ENCODE assay signal across 20 mouse cellular contexts in genomic region chr11:49996398-49996797, GRCm38 (mm10). TPM values are rescaled to one million over a fixed set of nuclear protein-coding genes. Genes with fewer than 3 reads are reported as not detected.
"Had no signal": no experiment of that assay in that cellular context is flagged by ENCODE, and none has a peak within 500 bp of the region (broad histone marks: within the 10 kb centered on the region; RNA-seq: fewer than 3 reads in every experiment).

No protein-coding gene starts in this region.

- ATAC-seq: intestine, embryonic 16.5 days; midbrain, embryonic 13.5 days; midbrain, embryonic 16.5 days had no signal

- H3K36me3 ChIP-seq: kidney, embryonic 15.5 days; limb, embryonic 12.5 days; liver, embryonic 13.5 days; midbrain, embryonic 10.5 days; midbrain, embryonic 13.5 days; neural tube, embryonic 13.5 days had no signal

- H3K27me3 ChIP-seq: kidney, embryonic 15.5 days; limb, embryonic 12.5 days; liver, embryonic 13.5 days; megakaryocyte, embryonic 14.5 days; midbrain, embryonic 13.5 days; neural tube, embryonic 13.5 days had no signal

- DNase-seq: layer of hippocampus, postnatal 36 days; liver; liver, embryonic 13.5 days; lung, embryonic 14.5 days; lung, postnatal 10 days; lung, postnatal 36 days; retina, postnatal 1 day; right cerebral cortex, postnatal 25 days; thymus, adult 18-20 months; thymus, postnatal 36 days had no signal

- H3K9me3 ChIP-seq: kidney, embryonic 15.5 days; limb, embryonic 12.5 days; liver, embryonic 13.5 days; megakaryocyte, embryonic 14.5 days; midbrain, embryonic 10.5 days; midbrain, embryonic 13.5 days; neural tube, embryonic 13.5 days had no signal

- H3K9ac ChIP-seq: kidney, embryonic 15.5 days; limb, embryonic 12.5 days; liver, embryonic 13.5 days; lung, embryonic 14.5 days; midbrain, embryonic 13.5 days; neural tube, embryonic 13.5 days had no signal

- H3K27ac ChIP-seq: kidney, embryonic 15.5 days; left cerebral cortex, adult 2 months; limb, embryonic 12.5 days; liver, embryonic 13.5 days; midbrain, embryonic 10.5 days; midbrain, embryonic 13.5 days; neural tube, embryonic 13.5 days had no signal

- H3K4me3 ChIP-seq: kidney, embryonic 15.5 days; left cerebral cortex, adult 2 months; limb, embryonic 12.5 days; liver, embryonic 13.5 days; megakaryocyte, embryonic 14.5 days; midbrain, embryonic 10.5 days; midbrain, embryonic 13.5 days; myocyte; neural tube, embryonic 13.5 days had no signal

- H3K4me2 ChIP-seq: kidney, embryonic 15.5 days; limb, embryonic 12.5 days; liver, embryonic 13.5 days; lung, embryonic 14.5 days; midbrain, embryonic 13.5 days; neural tube, embryonic 13.5 days had no signal

- H3K4me1 ChIP-seq: kidney, embryonic 15.5 days; limb, embryonic 12.5 days; midbrain, embryonic 10.5 days; midbrain, embryonic 13.5 days; neural tube, embryonic 13.5 days had no signal

RNA-seq across cellular contexts. Expression of gene Rnf130, which starts 28.7 kb away (rescaled TPM):
- polyA plus RNA-seq: myocyte had no signal
